Mouse (Mus musculus) liver, embryonic 14.5 days (tissue): ENCODE measurements around the gene Znrf1.

Experiments used
- CTCF ChIP-seq: IDR thresholded peaks from 2 replicates; pipeline ENCODE4 v1.5.1; 2016; ENCODE audit warnings: antibody characterized with exemption, low read depth, control low read depth
- EP300 ChIP-seq: IDR thresholded peaks from 2 replicates; pipeline ENCODE4 v1.6.1; 2016; ENCODE audit warnings: antibody characterized with exemption, low read depth

GRCm38 (mm10) chr8:111594951-111595350, 59.1 kb downstream of the Znrf1 start:
- TF ChIP-seq CTCF (no peak), EP300 (no peak)
